Mouse (Mus musculus): ENCODE measurements around the gene Paqr8.

DNA sequence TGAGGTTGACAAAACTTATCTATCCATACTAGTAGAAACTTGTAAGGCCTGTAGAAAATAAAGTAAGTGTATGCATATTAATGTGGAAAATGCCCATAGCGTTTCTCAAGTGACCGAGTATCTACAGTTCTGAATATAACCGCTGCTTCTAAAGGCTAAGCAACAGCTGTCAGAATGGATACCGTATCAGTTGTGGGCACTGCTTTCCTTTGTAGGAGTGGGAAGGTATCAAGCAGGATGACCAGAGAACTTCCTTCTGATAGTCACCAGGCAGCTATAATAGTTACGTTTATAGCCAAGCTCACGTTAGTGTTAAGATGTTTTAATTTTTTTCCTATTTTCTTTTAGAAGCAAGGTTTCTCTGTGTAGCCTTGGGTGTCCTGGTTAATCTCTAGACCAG, 83.0 kb downstream of the Paqr8 start:
- no peak for TF ChIP-seq CTCF (IDR thresholded peaks at IDR 0.05; ENCODE audit: borderline replicate concordance, insufficient read depth, low read depth, low read length)
- no peak for TF ChIP-seq POLR2A (IDR thresholded peaks at IDR 0.05; ENCODE audit: borderline replicate concordance, insufficient read depth, low read length)

Data from cerebellum, adult 2 months (tissue).